Mouse (Mus musculus): Measurements from ENCODE around the gene 1700022I11Rik.

GRCm38 (mm10) chr4:42920726-42921125 is 48.7 kb upstream of the 1700022I11Rik start:
- TF ChIP-seq GATA1 (IDR thresholded peaks at IDR 0.05; ENCODE audit: low read length): no peak
- TF ChIP-seq TAL1 (IDR thresholded peaks at IDR 0.05; ENCODE audit: low read length): no peak
